Mouse (Mus musculus) liver, embryonic 16.5 days (tissue): Measurements from ENCODE around the gene Speer4f1. TPM values are rescaled to one million over a fixed set of nuclear protein-coding genes. Genes with fewer than 3 reads are reported as not detected.
"Not testable (repeated sequence)": the region's sequence is repeated elsewhere in the genome, so short reads cannot be mapped to it uniquely, and the experiment has no call there.

Experiments used
- ATAC-seq: fragments of 200-750 bp; cut with Nextera tagmentation; 2 replicates; pipeline ENCODE4 v1.8.0; 2017; ENCODE audit warnings: low read depth, mild to moderate bottlenecking, moderate number of reproducible peaks, moderate library complexity
- H3K27ac ChIP-seq: fragments of 300-500 bp; sonication (generic); 2 replicates; pipeline ENCODE4 v1.5.1; 2014; ENCODE audit warnings: mild to moderate bottlenecking, low read length
- H3K27me3 ChIP-seq: fragments of 300-500 bp; sonication (generic); 2 replicates; pipeline ENCODE4 v1.6.1; 2014; ENCODE audit warnings: low read depth, low read length, mixed read lengths; ENCODE audit not compliant: control insufficient read depth, insufficient read depth
- H3K36me3 ChIP-seq: fragments of 300-500 bp; sonication (generic); 2 replicates; pipeline ENCODE4 v1.6.1; 2014; ENCODE audit warnings: mild to moderate bottlenecking; ENCODE audit not compliant: control insufficient read depth, insufficient read depth
- H3K4me1 ChIP-seq: fragments of 300-500 bp; sonication (generic); 2 replicates; pipeline ENCODE4 v1.6.1; 2014; ENCODE audit warnings: low read depth, low read length, mixed read lengths; ENCODE audit not compliant: control insufficient read depth
- H3K4me2 ChIP-seq: fragments of 300-500 bp; sonication (generic); 2 replicates; pipeline ENCODE4 v1.6.1; 2014; ENCODE audit warnings: low read depth, low read length, mixed read lengths
- H3K4me3 ChIP-seq: fragments of 300-500 bp; sonication (generic); 2 replicates; pipeline ENCODE4 v1.5.1; 2014; ENCODE audit warnings: low read depth, mild to moderate bottlenecking, low read length
- H3K9ac ChIP-seq: fragments of 300-500 bp; sonication (generic); 2 replicates; pipeline ENCODE4 v1.6.1; 2014; ENCODE audit warnings: low read depth, low read length
- H3K9me3 ChIP-seq: fragments of 300-500 bp; sonication (generic); replicated peaks from 2 replicates; pipeline ENCODE4 v1.6.1; 2016; ENCODE audit warnings: low read length; ENCODE audit not compliant: control insufficient read depth
- WGBS: fragments of 180-500 bp; shearing (Covaris S2); extraction: QIAGEN DNeasy Blood & Tissue Kit; methylation state at CpG from one replicate; pipeline ENCODE4 v1.1.7; 2014; ENCODE audit not compliant: insufficient replicate concordance; 5-methylcytosine and 5-hydroxymethylcytosine counted together
- polyA plus RNA-seq: library from polyadenylated mRNA; unstranded; fragments of >200 nt; fragmentation: Nextera tagmentation; extraction: Ambion mirVana; gene quantifications from 2 replicates; pipeline ENCODE4 v1.2.1, GENCODE M21; 2015

Speer4f1 gene
- polyA plus RNA-seq = not detected in 2 replicates

GRCm38 (mm10) chr5:17475798-17476197, at the start of gene Speer4f1:
Gene Speer4f1, plus strand, starts transcription at chr5:17476098.
- WGBS = 39% methylated on average over 1 of the region's 1 CpGs
- not testable (repeated sequence) for ATAC-seq, H3K27ac ChIP-seq

DNA sequence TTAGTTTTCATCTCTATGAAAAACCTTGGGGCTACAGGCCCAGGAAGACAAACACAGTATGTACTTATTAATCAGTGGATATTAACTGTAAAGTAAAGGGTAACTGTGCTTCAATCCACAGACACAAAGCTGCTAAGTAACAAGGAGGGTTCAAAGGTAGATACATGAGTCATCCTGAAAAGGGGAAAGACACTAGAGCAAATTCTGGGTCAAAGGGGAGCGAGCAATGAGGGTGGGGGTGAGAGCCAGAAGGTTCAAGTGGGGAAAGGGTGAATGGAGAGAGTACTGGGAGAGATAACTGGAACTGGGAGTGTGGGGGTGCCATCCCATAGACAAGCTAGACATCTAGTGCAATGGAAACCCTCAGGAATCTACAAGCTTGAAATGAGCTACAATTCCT, 49.0 kb upstream of the Speer4f1 start:
- H3K9ac ChIP-seq = no peak overlapping the region
- H3K4me2 ChIP-seq = no peak overlapping the region
- no peaks in the 10 kb centered on the region for H3K36me3 ChIP-seq
- H3K9me3 ChIP-seq = no peaks in the 10 kb centered on the region
- 32% methylated on average over 1 of the region's 1 CpGs for WGBS
- no peak for ATAC-seq
- H3K27me3 ChIP-seq = no peaks in the 10 kb centered on the region
- H3K27ac ChIP-seq = no peak overlapping the region
- H3K4me1 ChIP-seq = no peaks in the 10 kb centered on the region
- H3K4me3 ChIP-seq = no peak overlapping the region

More at GRCm38 (mm10) chr5:17475798-17476197, at the start of gene Speer4f1:
- H3K4me1 ChIP-seq, H3K9me3 ChIP-seq, H3K4me2 ChIP-seq, H3K4me3 ChIP-seq, H3K27me3 ChIP-seq, H3K9ac ChIP-seq, H3K36me3 ChIP-seq: not testable (repeated sequence)

DNA sequence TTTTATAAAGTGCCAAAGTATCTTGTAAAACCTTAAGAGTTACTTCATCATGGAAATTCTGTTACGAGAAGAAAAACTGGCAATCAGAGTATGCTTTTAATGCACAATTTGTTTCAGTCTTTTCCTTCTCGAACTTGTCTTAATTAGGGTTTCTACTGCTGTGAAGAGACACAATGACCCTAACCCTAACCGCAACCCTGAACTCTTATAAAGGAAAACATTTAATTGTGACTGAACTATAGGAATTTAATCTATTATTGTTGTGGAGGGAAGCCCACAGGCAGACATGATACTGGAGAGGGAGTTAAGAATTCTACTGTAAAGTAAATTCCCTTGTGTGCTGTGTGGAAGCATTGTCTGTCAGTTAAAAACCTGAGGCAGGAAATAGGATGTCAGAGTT, 41.2 kb upstream of the Speer4f1 start:
- H3K4me3 ChIP-seq = no peak overlapping the region
- 63% methylated on average over 3 of the region's 3 CpGs for WGBS
- H3K27me3 ChIP-seq = no peaks in the 10 kb centered on the region
- no peaks in the 10 kb centered on the region for H3K36me3 ChIP-seq
- no peak overlapping the region for H3K4me2 ChIP-seq
- H3K4me1 ChIP-seq = no peaks in the 10 kb centered on the region
- no peaks in the 10 kb centered on the region for H3K9me3 ChIP-seq
- no peak overlapping the region for H3K9ac ChIP-seq
- no peak for ATAC-seq
- H3K27ac ChIP-seq = no peak overlapping the region

GRCm38 (mm10) chr5:17436209-17436608, 39.7 kb upstream of the Speer4f1 start:
- Histone ChIP-seq H3K4me2 (no peak overlapping the region), H3K4me3 (no peak overlapping the region), H3K4me1 (no peaks in the 10 kb centered on the region), H3K9me3 (no peaks in the 10 kb centered on the region), H3K27ac (no peak overlapping the region), H3K36me3 (no peaks in the 10 kb centered on the region), H3K27me3 (no peaks in the 10 kb centered on the region), H3K9ac (no peak overlapping the region)
- ATAC-seq = no peak
- 43% methylated on average over 2 of the region's 2 CpGs for WGBS

GRCm38 (mm10) chr5:17439487-17440102, 36.3 kb upstream of the Speer4f1 start:
- H3K27me3 ChIP-seq = no peaks in the 10 kb centered on the region
- no peak overlapping the region for H3K4me3 ChIP-seq
- H3K4me2 ChIP-seq = no peak overlapping the region
- no peaks in the 10 kb centered on the region for H3K4me1 ChIP-seq
- no peaks in the 10 kb centered on the region for H3K36me3 ChIP-seq
- no peak for ATAC-seq
- H3K9me3 ChIP-seq = no peaks in the 10 kb centered on the region
- no peak overlapping the region for H3K9ac ChIP-seq
- no peak overlapping the region for H3K27ac ChIP-seq

GRCm38 (mm10) chr5:17454059-17454458, 21.8 kb upstream of the Speer4f1 start:
- Histone ChIP-seq H3K27me3 (no peaks in the 10 kb centered on the region), H3K36me3 (no peaks in the 10 kb centered on the region), H3K4me1 (no peaks in the 10 kb centered on the region), H3K4me2 (no peak overlapping the region), H3K27ac (no peak overlapping the region), H3K9me3 (no peaks in the 10 kb centered on the region), H3K9ac (no peak overlapping the region), H3K4me3 (no peak overlapping the region)
- WGBS = 66% methylated on average over 5 of the region's 5 CpGs
- no peak for ATAC-seq

DNA sequence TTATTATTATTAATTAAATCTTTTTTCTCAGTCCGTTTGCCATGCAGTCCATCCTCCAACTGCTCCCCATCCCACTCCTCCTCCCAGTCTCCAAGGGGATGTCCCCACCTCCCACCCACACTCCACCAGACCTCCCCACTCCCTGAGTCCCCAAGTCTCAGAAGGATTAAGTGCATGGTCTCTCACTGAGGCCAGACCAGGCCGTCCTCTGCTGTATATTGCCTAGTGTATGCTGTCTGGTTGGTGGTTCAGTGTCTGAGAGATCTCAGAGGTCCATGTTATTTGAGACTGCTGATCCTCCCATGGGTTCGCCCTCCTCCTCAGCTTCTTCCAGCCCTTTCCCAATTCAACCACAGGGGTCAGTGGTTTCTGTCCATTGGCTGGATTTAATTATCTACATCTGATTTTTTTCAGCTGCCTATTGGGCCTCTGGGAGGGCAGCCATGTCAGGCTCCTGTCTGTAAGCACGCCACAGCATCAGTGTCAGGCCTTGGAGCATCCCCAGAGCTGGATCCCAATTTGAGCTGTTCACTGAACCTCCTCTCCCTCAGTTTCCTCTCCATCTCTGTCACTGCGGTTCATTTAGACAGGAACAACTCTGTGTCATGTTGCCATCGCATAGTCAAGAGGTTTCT, 20.8 kb upstream of the Speer4f1 start:
- H3K4me3 ChIP-seq = no peak overlapping the region
- no peak overlapping the region for H3K4me2 ChIP-seq
- no peaks in the 10 kb centered on the region for H3K4me1 ChIP-seq
- no peak overlapping the region for H3K27ac ChIP-seq
- 58% methylated on average over 6 of the region's 6 CpGs for WGBS
- H3K36me3 ChIP-seq = no peaks in the 10 kb centered on the region
- no peak for ATAC-seq
- H3K27me3 ChIP-seq = no peaks in the 10 kb centered on the region
- no peaks in the 10 kb centered on the region for H3K9me3 ChIP-seq
- H3K9ac ChIP-seq = no peak overlapping the region

GRCm38 (mm10) chr5:17456671-17457070, 19.2 kb upstream of the Speer4f1 start:
- H3K4me2 ChIP-seq = no peak overlapping the region
- WGBS = 55% methylated on average over 3 of the region's 3 CpGs
- H3K4me3 ChIP-seq = no peak overlapping the region
- no peak overlapping the region for H3K9ac ChIP-seq
- no peak for ATAC-seq
- H3K27ac ChIP-seq = no peak overlapping the region
- no peaks in the 10 kb centered on the region for H3K4me1 ChIP-seq
- H3K27me3 ChIP-seq = no peaks in the 10 kb centered on the region
- no peaks in the 10 kb centered on the region for H3K36me3 ChIP-seq
- H3K9me3 ChIP-seq = no peaks in the 10 kb centered on the region

- H3K9me3 ChIP-seq, H3K36me3 ChIP-seq, H3K27me3 ChIP-seq, H3K4me1 ChIP-seq, ATAC-seq, H3K9ac ChIP-seq, H3K27ac ChIP-seq, H3K4me3 ChIP-seq, H3K4me2 ChIP-seq: not testable (repeated sequence)
- 33% methylated on average over 4 of the region's 4 CpGs for WGBS
Observed at GRCm38 (mm10) chr5:17468120-17468519, 7.8 kb upstream of the Speer4f1 start.
